Mouse (Mus musculus) lung, postnatal 0 days (tissue): Measurements from ENCODE around the gene Kcnh1.

Experiments used
- CTCF ChIP-seq: IDR thresholded peaks from 2 replicates; pipeline ENCODE4 v1.5.1; 2016; ENCODE audit warnings: antibody characterized with exemption, mild to moderate bottlenecking
- EP300 ChIP-seq: IDR thresholded peaks from 2 replicates; pipeline ENCODE4 v1.6.1; 2016; ENCODE audit warnings: antibody characterized with exemption, mild to moderate bottlenecking, control low read depth

- TF ChIP-seq CTCF: no peak
- no peak for TF ChIP-seq EP300
These were observed 123.0 kb downstream of the Kcnh1 start for GRCm38 (mm10) chr1:192313571-192313972.
